Mouse (Mus musculus) heart, embryonic 11.5 days (tissue): Measurements from ENCODE around the gene Ace. TPM values are rescaled to one million over a fixed set of nuclear protein-coding genes. Genes with fewer than 3 reads are reported as not detected.

ENCODE experiments used
- ATAC-seq: fragments of 200-750 bp; cut with Nextera tagmentation; replicated peaks from 2 replicates; pipeline ENCODE4 v1.8.0; 2017; ENCODE audit warnings: moderate library complexity; ENCODE audit not compliant: insufficient number of reproducible peaks, low FRiP score, low TSS enrichment
- H3K27ac ChIP-seq: fragments of 300-500 bp; sonication (generic); 2 replicates; pipeline ENCODE4 v1.5.1; 2014; ENCODE audit warnings: mild to moderate bottlenecking, low read depth, low read length
- H3K27me3 ChIP-seq: fragments of 300-500 bp; sonication (generic); 2 replicates; pipeline ENCODE4 v1.6.1; 2014; ENCODE audit warnings: mild to moderate bottlenecking, low read length, mixed read lengths; ENCODE audit not compliant: control insufficient read depth, insufficient read depth
- H3K36me3 ChIP-seq: fragments of 300-500 bp; sonication (generic); 2 replicates; pipeline ENCODE4 v1.6.1; 2014; ENCODE audit warnings: mild to moderate bottlenecking, low read length, moderate library complexity, mixed read lengths; ENCODE audit not compliant: control insufficient read depth, insufficient read depth
- H3K4me1 ChIP-seq: fragments of 300-500 bp; sonication (generic); 2 replicates; pipeline ENCODE4 v1.6.1; 2014; ENCODE audit warnings: low read length; ENCODE audit not compliant: control insufficient read depth, insufficient read depth
- H3K4me2 ChIP-seq: fragments of 300-500 bp; sonication (generic); 2 replicates; pipeline ENCODE4 v1.6.1; 2014; ENCODE audit warnings: mild to moderate bottlenecking, moderate library complexity
- H3K4me3 ChIP-seq: fragments of 300-500 bp; sonication (generic); 2 replicates; pipeline ENCODE4 v1.5.1; 2014; ENCODE audit warnings: low read depth, low read length
- H3K9ac ChIP-seq: fragments of 300-500 bp; sonication (generic); 2 replicates; pipeline ENCODE4 v1.6.1; 2014; ENCODE audit warnings: mild to moderate bottlenecking, low read depth, low read length, moderate library complexity
- H3K9me3 ChIP-seq: fragments of 300-500 bp; sonication (generic); replicated peaks from 2 replicates; pipeline ENCODE4 v1.6.1; 2016; ENCODE audit warnings: low read length; ENCODE audit not compliant: control insufficient read depth
- WGBS: fragments of 180-500 bp; shearing (Covaris S2); extraction: QIAGEN DNeasy Blood & Tissue Kit; methylation state at CpG from one replicate; pipeline ENCODE4 v1.1.7; 2014; ENCODE audit not compliant: insufficient replicate concordance; 5-methylcytosine and 5-hydroxymethylcytosine counted together
- polyA plus RNA-seq: library from polyadenylated mRNA; unstranded; fragments of >200 nt; fragmentation: Nextera tagmentation; extraction: Ambion mirVana; gene quantifications from 2 replicates; pipeline ENCODE4 v1.2.1, GENCODE M21; 2014

The Ace gene
- polyA plus RNA-seq, 1 experiment from 2014 or later: 0.52 TPM

- Histone ChIP-seq H3K27me3 (no peaks in the 10 kb centered on the region; the same call in 1 of the 2 replicates), H3K9me3 (no peaks in the 10 kb centered on the region), H3K36me3 (no peaks in the 10 kb centered on the region), H3K4me3 (no peak overlapping the region), H3K9ac (no peak overlapping the region), H3K4me2 (no peak overlapping the region), H3K4me1 (no peaks in the 10 kb centered on the region), H3K27ac (no peak overlapping the region)
- 56% methylated on average over 2 of the region's 2 CpGs for WGBS
- ATAC-seq: no peak
These were observed 22.5 kb downstream of the Ace start for GRCm38 (mm10) chr11:105990231-105990630.

DNA sequence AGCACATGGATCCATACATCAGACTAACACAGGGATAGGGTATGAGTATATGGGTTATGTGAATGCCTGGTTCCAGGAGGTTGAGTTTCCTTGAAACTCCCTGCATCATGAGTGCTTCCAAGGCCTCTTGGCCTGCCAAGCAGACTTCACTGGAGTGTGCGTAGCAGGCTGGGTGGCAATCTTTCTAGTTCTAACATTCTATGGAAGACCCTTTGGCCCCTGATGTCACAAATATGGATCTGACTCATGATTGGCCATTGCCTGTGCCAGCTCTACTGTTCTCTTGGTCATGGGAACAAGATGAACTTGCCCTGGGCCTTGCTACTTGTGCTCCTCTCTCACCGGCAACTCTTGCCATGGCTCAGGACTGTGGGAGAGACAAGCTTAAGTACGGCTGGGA, 26.6 kb downstream of the Ace start, which contains the start of gene Ace3:
Gene Ace3, plus strand, starts transcription at position 301 of the 400 bp plus-strand sequence.
- 87% methylated on average over 3 of the region's 3 CpGs for WGBS
- H3K9me3 ChIP-seq: no peaks in the 10 kb centered on the region
- no peak within 1 kb of the TSS for H3K4me2 ChIP-seq
- H3K4me1 ChIP-seq: no peaks in the 10 kb centered on the region
- ATAC-seq: no peak
- no peak within 1 kb of the TSS for H3K27ac ChIP-seq
- H3K36me3 ChIP-seq: no peaks in the 10 kb centered on the region
- H3K27me3 ChIP-seq: no peaks in the 10 kb centered on the region; the same call in 1 of the 2 replicates
- H3K9ac ChIP-seq: no peak within 1 kb of the TSS
- H3K4me3 ChIP-seq: no peak within 1 kb of the TSS

DNA sequence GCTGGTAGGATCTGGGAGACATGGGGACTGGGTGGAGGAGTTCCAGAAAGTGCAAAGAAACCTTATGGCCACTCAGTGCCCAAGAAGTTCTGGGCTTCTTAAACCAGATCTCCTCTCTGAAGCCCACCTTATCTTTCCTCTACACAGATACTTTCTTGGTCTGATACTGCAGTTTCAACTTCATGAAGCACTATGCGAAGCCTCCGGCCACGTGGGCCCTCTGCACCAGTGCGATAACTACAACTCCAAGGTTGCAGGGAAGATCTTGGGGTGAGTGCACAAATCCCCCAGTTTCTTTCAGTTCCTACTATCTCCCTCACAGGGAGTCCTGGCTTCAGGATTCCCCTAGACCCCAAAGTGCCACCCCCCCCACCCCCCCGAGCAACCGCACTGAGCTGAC, 32.3 kb downstream of the Ace start:
- H3K4me3 ChIP-seq: no peak overlapping the region
- no peak for ATAC-seq

DNA sequence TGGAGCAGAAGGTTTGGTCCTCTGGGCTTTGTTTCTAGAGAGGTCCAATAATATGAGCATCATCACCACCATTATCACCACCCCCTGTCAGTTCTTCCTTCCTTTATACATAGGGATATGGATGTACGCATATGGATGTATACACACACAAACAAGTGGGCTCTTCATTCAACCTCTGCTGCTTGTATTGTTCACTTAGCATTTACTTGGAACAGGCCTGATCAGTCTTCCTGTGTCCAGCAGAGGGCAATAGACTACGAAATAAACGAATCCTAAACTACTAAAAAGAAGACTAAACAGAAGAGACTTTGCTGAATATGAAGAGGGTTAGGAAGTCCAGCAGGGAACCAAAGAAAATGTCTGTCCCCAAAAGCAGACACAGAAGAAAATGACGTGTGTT, 34.0 kb downstream of the Ace start:
- ATAC-seq: no peak
- H3K9ac ChIP-seq: no peak overlapping the region
- H3K27ac ChIP-seq: no peak overlapping the region
- 47% methylated on average over 4 of the region's 4 CpGs for WGBS
- no peaks in the 10 kb centered on the region for H3K4me1 ChIP-seq
- H3K36me3 ChIP-seq: no peaks in the 10 kb centered on the region
- peaks cover 4% of the 10 kb centered on the region; the same call in 1 of the 2 replicates for H3K27me3 ChIP-seq
- H3K4me2 ChIP-seq: no peak overlapping the region
- no peaks in the 10 kb centered on the region for H3K9me3 ChIP-seq
- H3K4me3 ChIP-seq: no peak overlapping the region

More for the DNA sequence above, 32.3 kb downstream of the Ace start:
- Histone ChIP-seq H3K4me1 (no peaks in the 10 kb centered on the region), H3K27ac (no peak overlapping the region), H3K27me3 (peaks cover 4% of the 10 kb centered on the region; the same call in 1 of the 2 replicates), H3K9ac (no peak overlapping the region), H3K36me3 (no peaks in the 10 kb centered on the region), H3K9me3 (no peaks in the 10 kb centered on the region), H3K4me2 (no peak overlapping the region)
- 89% methylated on average over 6 of the region's 6 CpGs for WGBS

GRCm38 (mm10) chr11:106004576-106004975, 36.8 kb downstream of the Ace start:
- no peaks in the 10 kb centered on the region for H3K4me1 ChIP-seq
- 89% methylated on average over 1 of the region's 1 CpGs for WGBS

DNA sequence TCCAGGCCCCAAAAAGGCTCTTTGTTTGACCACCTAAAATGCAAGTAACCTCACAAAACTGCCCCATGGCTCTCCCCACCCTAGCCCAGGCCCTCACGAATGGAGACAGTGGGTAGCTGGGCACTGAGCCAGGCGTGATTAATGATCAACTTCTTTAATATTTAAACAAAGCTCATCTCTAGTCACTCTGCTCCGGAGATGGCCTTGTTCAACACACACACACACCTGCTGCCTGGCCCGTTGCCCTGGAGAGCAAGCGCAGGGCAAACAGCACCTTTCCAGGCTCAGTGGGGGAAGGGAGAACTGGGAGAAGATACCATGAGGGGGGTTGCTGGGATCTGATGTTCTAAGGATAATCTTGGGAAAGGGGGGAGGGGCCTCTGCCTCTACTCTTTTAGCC, 38.2 kb downstream of the Ace start:
- Histone ChIP-seq H3K27ac (no peak overlapping the region), H3K36me3 (no peaks in the 10 kb centered on the region), H3K4me2 (no peak overlapping the region), H3K9ac (no peak overlapping the region), H3K4me1 (no peaks in the 10 kb centered on the region), H3K27me3 (peaks cover 24% of the 10 kb centered on the region), H3K9me3 (no peaks in the 10 kb centered on the region), H3K4me3 (no peak overlapping the region)
- ATAC-seq: no peak
- WGBS: 44% methylated on average over 5 of the region's 5 CpGs

More at GRCm38 (mm10) chr11:106004576-106004975, 36.8 kb downstream of the Ace start:
- H3K4me2 ChIP-seq: no peak overlapping the region
- no peaks in the 10 kb centered on the region for H3K36me3 ChIP-seq
- H3K9ac ChIP-seq: no peak overlapping the region
- H3K27ac ChIP-seq: no peak overlapping the region
- H3K9me3 ChIP-seq: no peaks in the 10 kb centered on the region
- H3K27me3 ChIP-seq: peaks cover 16% of the 10 kb centered on the region
- ATAC-seq: no peak
- H3K4me3 ChIP-seq: no peak overlapping the region

GRCm38 (mm10) chr11:106007821-106008220, 40.1 kb downstream of the Ace start, which contains the start of gene Kcnh6:
Gene Kcnh6, plus strand, starts transcription at chr11:106008124.
- H3K36me3 ChIP-seq: no peaks in the 10 kb centered on the region
- peaks cover 3% of the 10 kb centered on the region; the same call in 1 of the 2 replicates for H3K4me1 ChIP-seq
- peak within 1 kb of the TSS; percentile 11; the same call in 1 of the 2 replicates for H3K4me3 ChIP-seq
- peak within 1 kb of the TSS; percentile 54 for H3K4me2 ChIP-seq
- no peak within 1 kb of the TSS for H3K27ac ChIP-seq
- no peaks in the 10 kb centered on the region for H3K9me3 ChIP-seq
- under 1% methylated on average over 25 of the region's 25 CpGs for WGBS
- H3K27me3 ChIP-seq: peaks cover 27% of the 10 kb centered on the region
- H3K9ac ChIP-seq: no peak within 1 kb of the TSS
- ATAC-seq: peak; percentile 57; the same call in 1 of the 2 replicates

DNA sequence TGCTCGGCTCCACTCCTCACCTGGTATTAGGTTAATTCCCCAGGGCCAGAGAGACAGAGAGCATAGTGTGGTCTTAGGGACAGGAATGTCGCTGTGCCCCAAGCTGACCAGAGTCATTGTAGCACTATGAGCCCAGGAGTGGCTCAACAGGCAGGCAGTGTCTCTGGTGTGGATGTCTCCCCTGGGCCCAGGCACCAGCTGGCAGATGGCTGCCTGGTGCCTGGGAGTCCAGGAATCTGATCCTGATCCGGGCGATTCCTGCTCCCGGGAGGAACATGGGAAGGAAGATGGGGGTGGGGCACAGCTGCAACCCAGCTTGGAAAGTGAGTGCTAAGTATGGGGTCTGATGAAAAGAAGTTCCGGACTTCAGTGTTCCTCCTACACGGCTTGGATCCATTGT, 45.0 kb downstream of the Ace start:
- peaks cover 23% of the 10 kb centered on the region for H3K27me3 ChIP-seq

DNA sequence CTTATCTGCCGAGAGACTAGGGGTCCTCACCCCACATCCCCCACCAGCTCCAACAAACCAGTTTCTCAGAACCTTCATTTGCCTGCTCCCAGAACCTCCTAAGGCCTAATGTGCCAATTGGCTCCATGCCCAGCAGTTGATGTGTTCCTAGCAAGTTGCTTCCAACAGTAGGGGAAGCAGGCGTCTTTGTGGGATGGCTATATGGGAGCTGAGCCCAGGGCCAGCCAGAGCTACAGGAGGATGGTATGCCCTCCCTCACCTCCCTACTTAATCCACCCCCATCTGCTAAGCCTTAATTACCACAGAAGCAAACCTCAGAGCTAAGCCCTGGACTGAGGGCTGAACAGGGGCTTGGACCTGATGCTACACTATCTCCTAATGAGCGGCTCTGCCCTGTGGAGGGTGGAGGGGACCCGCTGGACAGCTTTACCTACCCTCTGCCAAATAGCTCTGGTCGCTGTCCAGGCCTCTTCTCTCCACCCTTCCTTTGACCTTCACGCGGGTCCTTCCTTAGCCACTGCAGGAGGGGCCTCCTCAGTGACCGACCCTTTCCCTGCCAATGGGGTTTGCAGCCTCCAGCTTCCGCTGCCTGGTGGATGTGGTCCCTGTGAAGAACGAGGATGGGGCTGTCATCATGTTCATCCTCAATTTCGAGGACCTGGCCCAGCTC, 45.9 kb downstream of the Ace start:
- Histone ChIP-seq H3K27ac (no peak overlapping the region), H3K27me3 (peaks cover 23% of the 10 kb centered on the region)
- 60% methylated on average over 11 of the region's 11 CpGs for WGBS

More for the DNA sequence above, 45.0 kb downstream of the Ace start:
- no peak for ATAC-seq
- WGBS: 47% methylated on average over 7 of the region's 7 CpGs
- H3K4me2 ChIP-seq: no peak overlapping the region
- H3K9ac ChIP-seq: no peak overlapping the region
- no peaks in the 10 kb centered on the region for H3K9me3 ChIP-seq
- peaks cover 3% of the 10 kb centered on the region; the same call in 1 of the 2 replicates for H3K4me1 ChIP-seq
- no peak overlapping the region for H3K4me3 ChIP-seq
- H3K27ac ChIP-seq: no peak overlapping the region
- H3K36me3 ChIP-seq: no peaks in the 10 kb centered on the region

More for the DNA sequence above, 45.9 kb downstream of the Ace start:
- Histone ChIP-seq H3K9ac (no peak overlapping the region), H3K4me3 (no peak overlapping the region), H3K4me1 (peaks cover 3% of the 10 kb centered on the region; the same call in 1 of the 2 replicates), H3K9me3 (no peaks in the 10 kb centered on the region), H3K4me2 (no peak overlapping the region), H3K36me3 (no peaks in the 10 kb centered on the region)
- no peak for ATAC-seq
